Mouse (Mus musculus): ENCODE data around the gene Gm26992.

DNA sequence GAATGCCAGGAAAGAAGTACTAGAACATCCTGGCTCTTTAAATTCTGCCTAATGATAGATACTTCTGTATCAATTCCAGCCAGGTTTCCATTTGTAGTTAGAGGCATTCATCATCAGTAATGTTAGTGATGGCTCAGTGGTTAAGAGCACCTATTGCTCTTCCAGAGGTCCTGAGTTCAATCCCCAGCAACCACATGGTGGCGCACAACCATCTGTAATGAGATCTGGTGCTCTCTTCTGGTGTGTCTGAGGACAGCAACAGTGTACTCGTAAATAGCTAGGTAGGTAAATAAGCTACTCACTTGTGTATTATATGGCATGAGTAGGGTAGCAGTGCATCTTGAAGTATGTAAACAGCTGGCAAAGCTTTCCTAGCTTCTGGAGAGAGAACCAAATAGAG lies 47.2 kb downstream of the Gm26992 start:
- TF ChIP-seq CTCF (IDR thresholded peaks at IDR 0.05; ENCODE audit: low read depth) = peak; percentile 43
- no peak for TF ChIP-seq EP300 (IDR thresholded peaks at IDR 0.05; ENCODE audit: low read depth)
